Comparison of ENCODE assay signal across 35 mouse cellular contexts in the genomic region with DNA sequence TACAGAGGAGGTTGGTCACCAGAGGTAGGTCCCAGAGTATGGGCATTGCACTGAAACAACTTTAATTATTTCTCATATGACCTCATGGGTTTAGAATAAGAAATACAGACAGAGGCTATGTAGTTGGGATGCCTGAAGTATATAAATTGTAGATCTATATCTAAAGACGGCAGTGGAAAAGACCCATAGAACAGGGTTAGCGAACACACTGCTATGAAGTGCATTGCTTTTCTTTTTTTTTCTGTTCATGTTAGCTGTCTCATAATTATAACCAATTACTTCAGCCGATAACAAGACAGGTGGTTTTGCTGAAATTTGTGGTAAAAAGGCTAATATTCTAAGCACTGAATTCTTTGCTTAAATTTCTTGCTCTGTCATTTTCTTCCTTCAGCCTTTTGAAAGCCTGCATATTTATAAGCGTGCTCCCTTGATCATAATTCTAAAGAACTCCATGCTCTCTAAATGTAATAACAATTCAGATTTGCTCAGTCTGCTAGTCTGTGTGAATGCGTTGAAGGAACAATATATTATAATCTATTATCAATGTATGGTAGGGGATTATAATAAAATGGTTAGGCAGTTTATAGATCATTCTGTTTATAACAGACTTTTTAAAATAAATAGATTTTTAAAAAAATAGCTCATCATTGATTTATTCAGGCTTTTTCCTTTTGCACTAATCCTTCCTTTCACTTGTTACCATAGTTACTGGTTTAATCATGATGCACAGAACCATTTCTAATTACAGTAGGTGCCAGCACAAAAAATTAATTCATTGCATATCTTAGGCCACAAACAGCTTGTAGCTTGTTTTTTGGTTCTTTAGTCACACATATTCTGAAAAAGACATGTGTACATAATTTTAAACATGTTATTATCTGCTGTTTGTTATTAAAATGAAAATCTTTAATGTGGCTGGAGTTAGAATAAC. TPM values are rescaled to one million over a fixed set of nuclear protein-coding genes. Genes with fewer than 3 reads are reported as not detected.
DNase-seq lines count a peak whose midpoint lies in the region; ATAC-seq and TF ChIP-seq lines count a peak whose summit lies in the region.
"Had no signal": no experiment of that assay in that cellular context is flagged by ENCODE, and none has a peak within 500 bp of the region (broad histone marks: within the 10 kb centered on the region; RNA-seq: fewer than 3 reads in every experiment).

No protein-coding gene starts in this region.

- H3K4me1 ChIP-seq in midbrain, embryonic 14.5 days (ENCODE audit: control insufficient read depth, insufficient read depth, low read length): peaks cover 7% of the 10 kb centered on the region; the same call in 1 of the 2 replicates
- H3K4me1 ChIP-seq: heart, embryonic 12.5 days; kidney, embryonic 15.5 days; limb, embryonic 10.5 days; limb, embryonic 15.5 days; liver, embryonic 13.5 days had no signal

- H3K27ac ChIP-seq in layer of hippocampus, adult 2 months: peak overlapping the region; percentile 86
- peak overlapping the region; percentile 72 for H3K27ac ChIP-seq in midbrain, embryonic 14.5 days (replicated peaks; ENCODE audit: low read depth, low read length)
- H3K27ac ChIP-seq: gastrocnemius, adult 2 months; heart, adult 2 months; hindbrain, embryonic 14.5 days; kidney, embryonic 15.5 days; limb, embryonic 10.5 days; limb, embryonic 15.5 days; liver, embryonic 13.5 days; stomach, postnatal 0 days had no signal

- no peaks in the 10 kb centered on the region for H3K9me3 ChIP-seq in midbrain, embryonic 14.5 days (ENCODE audit: control insufficient read depth, low read length)
- H3K9me3 ChIP-seq: heart, embryonic 12.5 days; kidney, embryonic 15.5 days; limb, embryonic 10.5 days; limb, embryonic 15.5 days; liver, embryonic 13.5 days had no signal

- H3K36me3 ChIP-seq in midbrain, embryonic 14.5 days (ENCODE audit: control insufficient read depth, insufficient read depth, low read length): no peaks in the 10 kb centered on the region
- H3K36me3 ChIP-seq: heart, embryonic 12.5 days; kidney, embryonic 15.5 days; limb, embryonic 10.5 days; limb, embryonic 15.5 days; liver, embryonic 13.5 days had no signal

- H3K27me3 ChIP-seq in midbrain, embryonic 14.5 days (ENCODE audit: control insufficient read depth, insufficient read depth, low read length): no peaks in the 10 kb centered on the region
- H3K27me3 ChIP-seq: heart, embryonic 12.5 days; kidney, embryonic 15.5 days; limb, embryonic 15.5 days; liver, embryonic 13.5 days had no signal

- H3K9ac ChIP-seq in midbrain, embryonic 14.5 days (replicated peaks; ENCODE audit: low read length): no peak overlapping the region
- H3K9ac ChIP-seq: heart, embryonic 12.5 days; hindbrain, embryonic 14.5 days; kidney, embryonic 15.5 days; limb, embryonic 15.5 days; liver, embryonic 13.5 days had no signal

- peak; percentile 53; the same call in 1 of the 2 replicates for ATAC-seq in midbrain, embryonic 14.5 days (ENCODE audit: low FRiP score, low TSS enrichment)
- ATAC-seq in cerebellum, adult (ENCODE audit: insufficient number of reproducible peaks, low FRiP score, low TSS enrichment): no peak
- ATAC-seq: CD4-positive, CD25-positive, alpha-beta regulatory T cell, adult 4 months; inflammation-experienced regulatory T-cells, adult 6 months; lung, postnatal 0 days had no signal

- peak in 1 of 2 experiments; percentile 42 for DNase-seq in layer of hippocampus, adult 2 months (ENCODE audit: low spot score in 2 of 2)
- no peak for DNase-seq in layer of hippocampus, postnatal 10 days (ENCODE audit: low spot score in 2 of 2)
- peak; percentile 39 for DNase-seq in brain, adult 2 months (ENCODE audit: low read depth, low spot score)
- peak; percentile 67 for DNase-seq in brain, embryonic 18.5 days (ENCODE audit: low read depth, low spot score)
- peak; percentile 43 for DNase-seq in midbrain, embryonic 14.5 days
- DNase-seq in heart, adult 11 months: no peak
- DNase-seq: adrenal gland, postnatal 14 days; cerebellum, adult 8-10 months; cerebellum, postnatal 25 days; gastrocnemius, adult 2 months; gastrocnemius, postnatal 36 days; heart, adult 2 months; heart, postnatal 4 days; kidney, adult 11 months; kidney, postnatal 4 days; layer of hippocampus, adult 9-11 months; liver, embryonic 13.5 days; lung, adult 18-20 months; lung, postnatal 4 days; spleen, adult 18-20 months; thymus, adult 18-20 months; thymus, postnatal 36 days had no signal

- no peak overlapping the region for H3K4me2 ChIP-seq in midbrain, embryonic 14.5 days (ENCODE audit: low read length)
- H3K4me2 ChIP-seq: heart, embryonic 12.5 days; hindbrain, embryonic 14.5 days; kidney, embryonic 15.5 days; limb, embryonic 15.5 days; liver, embryonic 13.5 days had no signal

- TF ChIP-seq CTCF in layer of hippocampus, adult 2 months (conservative IDR thresholded peaks at IDR 0.05): no peak

- peak overlapping the region; percentile 6; the same call in 1 of the 2 replicates for H3K4me3 ChIP-seq in layer of hippocampus, adult 2 months
- H3K4me3 ChIP-seq in midbrain, embryonic 14.5 days (replicated peaks; ENCODE audit: low read depth, low read length): no peak overlapping the region
- H3K4me3 ChIP-seq: gastrocnemius, adult 2 months; heart, adult 2 months; heart, embryonic 12.5 days; kidney, embryonic 15.5 days; limb, embryonic 10.5 days; limb, embryonic 15.5 days; liver, embryonic 13.5 days had no signal

- 46% methylated on average over 5 of the region's 5 CpGs for WGBS in midbrain, embryonic 14.5 days

RNA-seq across cellular contexts. Expression of gene Wdr17, which starts 50.7 kb away (rescaled TPM):
- total RNA-seq in layer of hippocampus, adult 2 months (2021): 10 to 100 TPM; 34.4 to 35.2 TPM
- total RNA-seq in layer of hippocampus, postnatal 10 days (2021): 10 to 100 TPM; 27.6 to 28.6 TPM
- polyA plus RNA-seq in midbrain, embryonic 14.5 days (2014; fragmentation: Nextera tagmentation; extraction: Ambion mirVana): 15.2 and 19.0 TPM in 2 replicates
- total RNA-seq: adrenal gland, postnatal 14 days; heart, adult 2 months; heart, postnatal 4 days; megakaryocyte-erythroid progenitor cell, adult 5-6 weeks; neutrophil, adult 5-6 weeks had no signal
- polyA plus RNA-seq: CD4-positive, CD25-positive, alpha-beta regulatory T cell, adult 4 months; heart, adult 2 months; heart, postnatal 0 days; inflammation-experienced regulatory T-cells, adult 6 months; lung, postnatal 0 days had no signal

Comparison
In these comparisons a context has a peak if more than half of its experiments do, and no peak if none do; other contexts are left out.
1. DNase-seq: peak in brain, adult 2 months (single experiment), brain, embryonic 18.5 days (single experiment) and midbrain, embryonic 14.5 days (single experiment); none in layer of hippocampus, postnatal 10 days (0 of 2) and heart, adult 11 months (single experiment).